Mouse (Mus musculus) E14TG2a.4 (cell line): ENCODE measurements around the gene Kirrel3.

Experiments used
- H3K27me3 ChIP-seq: 2 replicates; pipeline ENCODE4 v1.6.1; 2014; ENCODE audit warnings: low read length, control low read depth; ENCODE audit not compliant: insufficient read depth
- H3K36me3 ChIP-seq: 2 replicates; pipeline ENCODE4 v1.6.1; 2014; ENCODE audit warnings: low read length, control low read depth; ENCODE audit not compliant: insufficient read depth
- H3K4me1 ChIP-seq: replicated peaks from 2 replicates; pipeline ENCODE4 v1.6.1; 2014; ENCODE audit warnings: low read depth, low read length, control low read depth
- H3K4me3 ChIP-seq: replicated peaks from 2 replicates; pipeline ENCODE4 v1.5.1; 2014; ENCODE audit warnings: mild to moderate bottlenecking, low read length
- H3K9me3 ChIP-seq: 2 replicates; pipeline ENCODE4 v1.6.1; 2014; ENCODE audit warnings: low read length, control low read depth
- CTCF ChIP-seq: conservative IDR thresholded peaks from 2 replicates; pipeline ENCODE4 v1.5.1; 2014; ENCODE audit warnings: low read length
- NANOG ChIP-seq: IDR thresholded peaks from 2 replicates; pipeline ENCODE4 v1.6.1; 2014; ENCODE audit warnings: borderline replicate concordance, low read length, mixed read lengths
- POU5F1 ChIP-seq: IDR thresholded peaks from 2 replicates; pipeline ENCODE4 v1.6.1; 2014; ENCODE audit warnings: low read length, borderline replicate concordance

Gene Kirrel3

GRCm38 (mm10) chr9:34976596-34977462 is 491.1 kb downstream of the Kirrel3 start:
- TF ChIP-seq CTCF = no peak

GRCm38 (mm10) chr9:34977700-34978099 is 492.0 kb downstream of the Kirrel3 start:
- no peaks in the 10 kb centered on the region for H3K9me3 ChIP-seq
- peaks cover 18% of the 10 kb centered on the region for H3K4me1 ChIP-seq
- H3K36me3 ChIP-seq = no peaks in the 10 kb centered on the region
- TF ChIP-seq CTCF (no peak), POU5F1 (no peak), NANOG (no peak)
- no peak overlapping the region for H3K4me3 ChIP-seq
- H3K27me3 ChIP-seq = peaks cover 4% of the 10 kb centered on the region; the same call in 1 of the 2 replicates

More at GRCm38 (mm10) chr9:34976596-34977462, 491.1 kb downstream of the Kirrel3 start:
- Histone ChIP-seq H3K4me3 (no peak overlapping the region), H3K36me3 (no peaks in the 10 kb centered on the region), H3K4me1 (peaks cover 18% of the 10 kb centered on the region), H3K9me3 (no peaks in the 10 kb centered on the region), H3K27me3 (peaks cover 4% of the 10 kb centered on the region; the same call in 1 of the 2 replicates)

- TF ChIP-seq CTCF (no peak), NANOG (no peak), POU5F1 (no peak)
- peaks cover 18% of the 10 kb centered on the region for H3K4me1 ChIP-seq
- peaks cover 4% of the 10 kb centered on the region; the same call in 1 of the 2 replicates for H3K27me3 ChIP-seq
- no peaks in the 10 kb centered on the region for H3K36me3 ChIP-seq
- no peaks in the 10 kb centered on the region for H3K9me3 ChIP-seq
- no peak overlapping the region for H3K4me3 ChIP-seq
These were observed 492.5 kb downstream of the Kirrel3 start for GRCm38 (mm10) chr9:34978229-34978628.

GRCm38 (mm10) chr9:34980516-34981265 is 495.0 kb downstream of the Kirrel3 start:
- TF ChIP-seq POU5F1 (no peak), CTCF (no peak), NANOG (no peak)
- no peak overlapping the region for H3K4me3 ChIP-seq

GRCm38 (mm10) chr9:34983513-34984462 is 498.1 kb downstream of the Kirrel3 start:
- Histone ChIP-seq H3K27me3 (peaks cover 3% of the 10 kb centered on the region; the same call in 1 of the 2 replicates), H3K9me3 (no peaks in the 10 kb centered on the region), H3K4me3 (no peak overlapping the region), H3K36me3 (no peaks in the 10 kb centered on the region), H3K4me1 (peaks cover 19% of the 10 kb centered on the region)
- TF ChIP-seq CTCF (peak; percentile 73), NANOG (no peak)

More at GRCm38 (mm10) chr9:34980516-34981265, 495.0 kb downstream of the Kirrel3 start:
- no peaks in the 10 kb centered on the region for H3K36me3 ChIP-seq
- no peaks in the 10 kb centered on the region for H3K4me1 ChIP-seq
- peaks cover 7% of the 10 kb centered on the region for H3K27me3 ChIP-seq
- no peaks in the 10 kb centered on the region for H3K9me3 ChIP-seq

GRCm38 (mm10) chr9:34986156-34986555 is 500.5 kb downstream of the Kirrel3 start:
- no peak overlapping the region for H3K4me3 ChIP-seq
- TF ChIP-seq NANOG (no peak), CTCF (no peak)
- H3K27me3 ChIP-seq = peaks cover 3% of the 10 kb centered on the region; the same call in 1 of the 2 replicates
- no peaks in the 10 kb centered on the region for H3K9me3 ChIP-seq
- no peaks in the 10 kb centered on the region for H3K36me3 ChIP-seq
- peaks cover 40% of the 10 kb centered on the region for H3K4me1 ChIP-seq

- no peaks in the 10 kb centered on the region for H3K9me3 ChIP-seq
These were observed 501.9 kb downstream of the Kirrel3 start for GRCm38 (mm10) chr9:34987422-34988148.

More at GRCm38 (mm10) chr9:34987422-34988148, 501.9 kb downstream of the Kirrel3 start:
- TF ChIP-seq POU5F1 (no peak), CTCF (no peak), NANOG (no peak)
- Histone ChIP-seq H3K36me3 (no peaks in the 10 kb centered on the region), H3K4me3 (no peak overlapping the region), H3K27me3 (peaks cover 3% of the 10 kb centered on the region; the same call in 1 of the 2 replicates), H3K4me1 (peaks cover 51% of the 10 kb centered on the region)
